Mouse (Mus musculus) G1E (cell line): ENCODE data around the gene Map1b. TPM values are rescaled to one million over a fixed set of nuclear protein-coding genes. Genes with fewer than 3 reads are reported as not detected.

Experiments used
- ATAC-seq: 2 replicates; pipeline ENCODE4 v1.8.0; 2016; ENCODE audit warnings: mild to moderate bottlenecking; ENCODE audit not compliant: insufficient number of reproducible peaks, poor library complexity, low FRiP score, severe bottlenecking; ENCODE audit errors: extremely low read depth
- DNase-seq: peaks from one replicate; pipeline ENCODE4 v3.0.0; 2012; ENCODE audit warnings: low spot score
- H3K27me3 ChIP-seq: 2 replicates; pipeline ENCODE4 v1.6.1; 2012; ENCODE audit warnings: mild to moderate bottlenecking, low read length, inconsistent platforms; ENCODE audit not compliant: insufficient read depth
- H3K36me3 ChIP-seq: replicated peaks from 2 replicates; pipeline ENCODE3; 2012; ENCODE audit warnings: mild to moderate bottlenecking, inconsistent platforms
- H3K4me1 ChIP-seq: 2 replicates; pipeline ENCODE4 v1.6.1; 2012; ENCODE audit warnings: low read depth, low read length, inconsistent platforms, mixed read lengths; ENCODE audit not compliant: insufficient read depth
- H3K4me3 ChIP-seq: 2 replicates; pipeline ENCODE4 v1.5.1; 2012; ENCODE audit warnings: low read depth, mild to moderate bottlenecking, inconsistent platforms, low read length, moderate library complexity, mixed read lengths
- H3K9me3 ChIP-seq: replicated peaks from 2 replicates; pipeline ENCODE4 v1.6.1; 2012; ENCODE audit warnings: inconsistent platforms
- CTCF ChIP-seq: IDR thresholded peaks from 2 replicates; pipeline ENCODE4 v1.5.1; 2012; ENCODE audit warnings: low read depth, low read length, inconsistent platforms, mixed read lengths
- GATA1 ChIP-seq: IDR thresholded peaks from 2 replicates; pipeline ENCODE4 v1.6.1; 2012; ENCODE audit warnings: borderline replicate concordance, low read length, inconsistent platforms, mixed read lengths
- GATA2 ChIP-seq: IDR thresholded peaks from 2 replicates; pipeline ENCODE4 v1.6.1; 2012; ENCODE audit warnings: low read depth, low read length, inconsistent platforms, borderline replicate concordance
- POLR2AphosphoS5 ChIP-seq: IDR thresholded peaks from 2 replicates; pipeline ENCODE4 v1.6.1; 2012; ENCODE audit warnings: low read depth, low read length, inconsistent platforms; ENCODE audit not compliant: insufficient replicate concordance
- TAL1 ChIP-seq: conservative IDR thresholded peaks from 2 replicates; pipeline ENCODE4 v1.6.1; 2012; ENCODE audit warnings: low read depth, low read length, inconsistent platforms, mixed read lengths
- polyA plus RNA-seq: library from polyadenylated mRNA; stranded (reverse); fragments of >175 nt; gene quantifications from 2 replicates; pipeline ENCODE4 v1.2.3, GENCODE M21; 2012
- total RNA-seq, 2 experiments: library from RNA; stranded (forward) in 1 of 2; stranded (reverse) in 1 of 2; fragments of 200-1000 nt in 1 of 2; fragments of >200 nt in 1 of 2; fragmentation: Nextera tagmentation in 1 of 2; gene quantifications; 2 replicates each; pipeline ENCODE4 v1.2.3; 2014 to 2017

The Map1b gene
- total and polyA plus RNA-seq, 3 experiments: 0.33 TPM; not detected in 2

DNA sequence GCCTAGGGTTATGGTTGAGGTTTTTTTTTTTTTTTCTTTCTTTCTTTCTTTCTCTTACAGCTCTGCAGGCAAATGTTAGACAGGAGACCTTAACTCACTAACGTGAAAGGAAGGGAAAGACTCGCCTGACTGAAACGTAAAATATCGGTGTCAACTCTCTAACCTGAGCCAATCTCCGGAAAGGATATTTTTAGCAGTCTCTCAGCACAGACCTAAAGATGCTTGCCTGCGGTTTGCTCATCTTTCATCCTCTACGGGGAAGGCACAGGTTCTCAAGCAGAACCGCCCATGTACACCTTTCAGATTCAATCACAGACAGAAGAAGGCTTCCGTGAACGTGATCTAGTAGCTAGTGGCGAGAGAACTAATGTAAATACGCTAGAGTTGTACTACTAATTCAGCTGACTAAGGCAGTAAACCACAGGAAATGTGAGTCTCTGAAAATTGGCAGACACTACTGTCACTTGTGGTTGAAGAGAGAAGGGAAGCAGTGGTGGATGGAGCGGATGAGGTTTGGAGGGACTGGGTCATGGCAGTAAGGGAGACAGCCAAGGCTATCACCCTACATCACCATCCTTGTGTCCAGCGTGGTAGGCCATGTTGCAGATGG lies 12.9 kb downstream of the Map1b start:
- ATAC-seq (no peak), DNase-seq (no peak)
- no peak for TF ChIP-seq TAL1
- no peak for TF ChIP-seq POLR2AphosphoS5
- no peak for TF ChIP-seq GATA2
- no peak for TF ChIP-seq GATA1
- no peak for TF ChIP-seq CTCF
- H3K9me3 ChIP-seq: peaks cover 18% of the 10 kb centered on the region
- no peaks in the 10 kb centered on the region for H3K4me1 ChIP-seq
- peaks cover 3% of the 10 kb centered on the region; the same call in 1 of the 2 replicates for H3K27me3 ChIP-seq
- H3K4me3 ChIP-seq: no peak overlapping the region
- no peaks in the 10 kb centered on the region for H3K36me3 ChIP-seq

DNA sequence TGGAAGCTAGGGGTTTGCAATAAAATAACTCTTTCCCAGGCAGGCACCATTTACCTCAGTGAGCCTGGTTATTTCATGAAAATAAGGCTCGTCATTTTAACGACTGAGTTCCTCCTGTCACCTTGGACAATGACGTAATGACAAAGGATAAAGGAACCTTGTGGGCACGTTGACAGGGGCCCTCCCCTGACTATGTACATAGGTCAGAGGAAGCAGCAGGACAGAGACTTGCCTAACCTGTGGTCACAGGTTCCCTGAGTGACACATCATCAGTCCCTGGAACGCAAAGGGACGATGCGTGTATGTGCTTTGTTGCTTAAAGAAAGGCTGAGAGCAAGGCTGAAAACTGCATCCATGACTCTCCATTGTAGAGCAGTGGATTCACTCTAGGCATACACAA lies 13.4 kb downstream of the Map1b start:
- Histone ChIP-seq H3K36me3 (no peaks in the 10 kb centered on the region), H3K9me3 (peaks cover 15% of the 10 kb centered on the region), H3K4me3 (no peak overlapping the region), H3K4me1 (no peaks in the 10 kb centered on the region), H3K27me3 (peaks cover 3% of the 10 kb centered on the region; the same call in 1 of the 2 replicates)
- DNase-seq (no peak), ATAC-seq (no peak)
- TF ChIP-seq TAL1: no peak
- no peak for TF ChIP-seq GATA1
- TF ChIP-seq GATA2: no peak
- no peak for TF ChIP-seq CTCF
- TF ChIP-seq POLR2AphosphoS5: no peak

DNA sequence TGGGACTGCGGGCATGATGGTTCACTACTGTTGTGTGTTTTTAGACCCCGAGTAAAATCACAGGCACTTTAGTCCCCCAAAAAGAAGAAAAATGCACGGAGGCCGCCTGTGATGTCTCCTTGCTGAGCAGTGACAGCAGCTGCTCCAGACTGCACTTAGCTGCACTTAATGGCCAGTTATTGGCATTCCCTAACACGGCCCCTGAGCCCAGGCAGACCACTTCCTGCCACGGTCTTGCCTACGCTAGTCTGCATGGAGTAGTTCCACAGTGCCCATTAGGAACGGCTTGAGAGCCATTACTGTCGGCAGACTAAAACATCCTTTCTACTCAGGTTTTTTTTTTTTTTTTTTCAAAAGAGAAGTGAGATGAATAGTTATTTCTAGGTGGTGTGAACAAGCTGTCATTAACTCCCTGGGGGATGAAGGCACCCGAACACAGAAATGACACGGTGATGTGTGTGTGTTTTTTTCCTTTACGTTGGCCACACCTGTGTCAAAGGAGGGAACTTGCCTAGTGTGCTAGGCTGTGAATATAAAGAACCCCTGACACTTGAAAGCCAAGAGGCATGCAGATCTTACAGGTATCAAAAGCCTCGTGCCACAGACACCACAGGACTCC lies 14.1 kb downstream of the Map1b start:
- no peak for TF ChIP-seq TAL1
- TF ChIP-seq POLR2AphosphoS5: no peak
- no peak for TF ChIP-seq CTCF
- no peak for TF ChIP-seq GATA1
- no peak for TF ChIP-seq GATA2
- DNase-seq (no peak), ATAC-seq (no peak)
- no peak overlapping the region for H3K4me3 ChIP-seq
- H3K9me3 ChIP-seq: peaks cover 15% of the 10 kb centered on the region
- H3K4me1 ChIP-seq: no peaks in the 10 kb centered on the region
- H3K27me3 ChIP-seq: peaks cover 3% of the 10 kb centered on the region; the same call in 1 of the 2 replicates
- H3K36me3 ChIP-seq: no peaks in the 10 kb centered on the region

DNA sequence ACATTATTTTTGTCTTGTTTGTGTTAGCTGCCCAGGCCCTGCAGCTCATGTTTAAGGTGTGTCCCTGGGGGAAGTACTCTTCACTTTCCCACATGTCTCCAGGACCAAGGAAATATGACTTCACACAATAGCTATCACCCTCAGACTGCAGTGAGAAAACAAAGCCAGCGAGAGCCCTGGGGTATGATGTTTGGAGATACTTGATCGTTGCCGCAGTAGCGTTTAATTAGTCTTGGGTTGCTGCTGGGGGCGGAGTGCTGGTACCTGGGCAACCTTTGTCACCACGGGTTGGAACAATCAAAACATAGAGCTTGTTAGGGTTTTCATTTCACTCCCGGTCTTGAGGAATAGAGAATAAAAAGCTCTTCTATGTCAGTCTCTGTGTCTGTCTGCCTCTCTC lies 14.9 kb downstream of the Map1b start:
- ATAC-seq: no peak
- Histone ChIP-seq H3K9me3 (peaks cover 15% of the 10 kb centered on the region), H3K4me3 (no peak overlapping the region), H3K27me3 (peaks cover 3% of the 10 kb centered on the region; the same call in 1 of the 2 replicates), H3K4me1 (no peaks in the 10 kb centered on the region), H3K36me3 (no peaks in the 10 kb centered on the region)
- TF ChIP-seq GATA2 (no peak), POLR2AphosphoS5 (no peak), CTCF (no peak), TAL1 (no peak), GATA1 (no peak)
- no peak for DNase-seq

DNA sequence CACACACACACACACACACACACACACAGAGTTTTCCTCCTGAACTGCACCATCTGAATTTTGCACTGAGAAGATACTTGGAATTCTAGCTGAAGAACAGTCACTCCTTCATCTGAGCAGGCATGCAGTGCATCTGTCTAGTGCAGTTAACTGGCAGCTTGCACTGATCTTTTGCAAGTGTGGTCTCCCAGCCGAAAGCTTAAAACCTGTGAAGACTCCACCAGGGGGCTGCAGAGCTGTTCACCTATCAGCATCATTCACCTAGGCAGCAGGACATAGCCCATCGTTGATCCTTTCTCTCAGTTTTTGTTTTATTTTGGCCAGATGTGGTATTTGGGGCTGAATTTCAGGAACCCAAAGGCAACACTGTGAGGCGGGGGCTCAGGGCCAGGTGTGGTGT lies 15.7 kb downstream of the Map1b start:
- no peak overlapping the region for H3K4me3 ChIP-seq
- H3K27me3 ChIP-seq: peaks cover 3% of the 10 kb centered on the region; the same call in 1 of the 2 replicates

DNA sequence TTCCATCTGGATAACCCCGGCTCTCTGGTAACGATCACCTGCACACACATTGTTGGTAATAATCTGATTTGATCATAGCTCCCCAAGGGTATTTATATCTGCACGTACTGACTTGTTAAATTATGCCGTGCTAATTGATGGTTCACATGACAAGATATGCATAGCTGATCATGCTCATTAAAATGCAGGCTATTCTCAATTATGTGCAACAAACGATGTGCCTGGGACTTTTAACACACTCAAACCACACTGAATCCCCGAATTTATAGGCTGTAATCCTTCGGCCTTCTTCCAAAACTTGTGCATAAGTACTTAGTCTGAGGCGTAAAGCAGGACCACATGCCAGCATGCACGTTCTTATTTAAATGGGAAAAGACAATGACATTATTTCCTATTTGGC lies 16.6 kb downstream of the Map1b start:
- no peak for DNase-seq
- Histone ChIP-seq H3K4me3 (no peak overlapping the region), H3K9me3 (peaks cover 13% of the 10 kb centered on the region), H3K36me3 (no peaks in the 10 kb centered on the region), H3K4me1 (no peaks in the 10 kb centered on the region), H3K27me3 (peaks cover 3% of the 10 kb centered on the region; the same call in 1 of the 2 replicates)
- no peak for ATAC-seq
- TF ChIP-seq GATA2 (no peak), TAL1 (no peak), GATA1 (no peak), CTCF (no peak), POLR2AphosphoS5 (no peak)

More for the DNA sequence above, 15.7 kb downstream of the Map1b start:
- H3K4me1 ChIP-seq: no peaks in the 10 kb centered on the region
- TF ChIP-seq GATA2 (no peak), GATA1 (no peak), CTCF (no peak), POLR2AphosphoS5 (no peak), TAL1 (no peak)
- H3K9me3 ChIP-seq: peaks cover 15% of the 10 kb centered on the region
- no peaks in the 10 kb centered on the region for H3K36me3 ChIP-seq
- DNase-seq (no peak), ATAC-seq (no peak)
